Mouse (Mus musculus): Measurements from ENCODE around the gene Gm45140. TPM values are rescaled to one million over a fixed set of nuclear protein-coding genes. Genes with fewer than 3 reads are reported as not detected.

Gene Gm45140
- polyA plus RNA-seq, 1 experiment from 2014 or later = 2.8 TPM

DNA sequence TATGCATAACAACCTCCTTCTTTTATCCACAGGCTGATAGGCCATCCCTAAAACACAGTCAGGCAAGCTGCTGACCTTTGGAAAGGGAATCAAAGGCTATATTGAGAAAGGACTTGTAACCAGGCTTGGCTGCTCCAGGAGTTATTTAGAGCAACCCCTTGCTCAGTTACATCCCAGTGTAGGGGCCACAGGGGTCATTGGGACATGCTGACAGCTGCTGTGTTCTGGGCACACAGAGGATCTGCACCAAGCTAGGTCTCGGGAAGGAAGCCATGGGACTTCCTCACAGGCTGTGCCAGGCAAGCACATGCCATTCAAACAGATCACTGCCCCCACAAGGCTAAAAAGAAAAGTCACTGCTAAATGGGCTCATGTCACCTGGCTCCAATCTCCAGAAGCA is 37.5 kb upstream of the Gm45140 start:
- H3K9ac ChIP-seq (replicated peaks; ENCODE audit: low read depth, low read length) = no peak overlapping the region
- ATAC-seq (ENCODE audit: insufficient number of reproducible peaks, insufficient read depth, low FRiP score, low read depth) = no peak
- no peaks in the 10 kb centered on the region for H3K36me3 ChIP-seq (ENCODE audit: control insufficient read depth, insufficient read depth, low read length)
- H3K4me1 ChIP-seq (ENCODE audit: control insufficient read depth, insufficient read depth, low read length) = no peaks in the 10 kb centered on the region
- 50% methylated on average over 1 of the region's 1 CpGs for WGBS
- H3K27ac ChIP-seq (ENCODE audit: low read length) = no peak overlapping the region
- no peak overlapping the region for H3K4me3 ChIP-seq (ENCODE audit: low read depth, low read length)
- no peaks in the 10 kb centered on the region for H3K27me3 ChIP-seq (ENCODE audit: control insufficient read depth, insufficient read depth, low read length)
- no peaks in the 10 kb centered on the region for H3K9me3 ChIP-seq (ENCODE audit: control insufficient read depth, low read depth, low read length)
- H3K4me2 ChIP-seq (replicated peaks; ENCODE audit: low read depth, low read length) = no peak overlapping the region

DNA sequence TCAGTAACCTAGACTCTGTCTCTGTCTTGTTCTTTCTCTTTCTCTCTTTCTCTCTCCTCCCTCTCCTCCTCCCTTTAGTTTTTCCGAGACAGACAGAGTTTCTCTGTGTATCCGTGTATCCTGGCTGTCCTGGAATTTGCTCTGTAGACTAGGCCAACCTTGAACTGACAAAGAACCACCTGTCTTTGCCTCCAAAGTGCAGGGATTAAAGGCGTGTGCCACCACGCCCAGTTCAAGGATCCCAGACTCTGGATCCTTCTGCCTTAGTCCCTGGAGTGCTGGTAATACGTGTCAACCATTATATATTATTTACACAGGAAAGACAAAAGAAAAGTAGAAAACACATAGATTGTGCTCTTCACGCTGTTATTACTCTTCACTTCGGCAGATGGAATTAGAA is 35.6 kb upstream of the Gm45140 start:
- no peak for ATAC-seq (ENCODE audit: insufficient number of reproducible peaks, insufficient read depth, low FRiP score, low read depth)

GRCm38 (mm10) chr6:87870440-87870839 is 34.8 kb upstream of the Gm45140 start:
- Histone ChIP-seq H3K36me3 (ENCODE audit: control insufficient read depth, insufficient read depth, low read length) (no peaks in the 10 kb centered on the region), H3K4me3 (ENCODE audit: low read depth, low read length) (no peak overlapping the region), H3K4me2 (replicated peaks; ENCODE audit: low read depth, low read length) (no peak overlapping the region), H3K4me1 (ENCODE audit: control insufficient read depth, insufficient read depth, low read length) (no peaks in the 10 kb centered on the region), H3K9ac (replicated peaks; ENCODE audit: low read depth, low read length) (no peak overlapping the region), H3K27ac (ENCODE audit: low read length) (no peak overlapping the region), H3K9me3 (ENCODE audit: control insufficient read depth, low read depth, low read length) (no peaks in the 10 kb centered on the region), H3K27me3 (ENCODE audit: control insufficient read depth, insufficient read depth, low read length) (no peaks in the 10 kb centered on the region)
- no peak for ATAC-seq (ENCODE audit: insufficient number of reproducible peaks, insufficient read depth, low FRiP score, low read depth)
- 37% methylated on average over 1 of the region's 1 CpGs for WGBS

More for the DNA sequence above, 35.6 kb upstream of the Gm45140 start:
- Histone ChIP-seq H3K36me3 (ENCODE audit: control insufficient read depth, insufficient read depth, low read length) (no peaks in the 10 kb centered on the region), H3K27me3 (ENCODE audit: control insufficient read depth, insufficient read depth, low read length) (no peaks in the 10 kb centered on the region), H3K27ac (ENCODE audit: low read length) (no peak overlapping the region), H3K9me3 (ENCODE audit: control insufficient read depth, low read depth, low read length) (no peaks in the 10 kb centered on the region), H3K4me3 (ENCODE audit: low read depth, low read length) (no peak overlapping the region), H3K4me1 (ENCODE audit: control insufficient read depth, insufficient read depth, low read length) (no peaks in the 10 kb centered on the region), H3K4me2 (replicated peaks; ENCODE audit: low read depth, low read length) (no peak overlapping the region), H3K9ac (replicated peaks; ENCODE audit: low read depth, low read length) (no peak overlapping the region)
- WGBS = 74% methylated on average over 7 of the region's 7 CpGs

DNA sequence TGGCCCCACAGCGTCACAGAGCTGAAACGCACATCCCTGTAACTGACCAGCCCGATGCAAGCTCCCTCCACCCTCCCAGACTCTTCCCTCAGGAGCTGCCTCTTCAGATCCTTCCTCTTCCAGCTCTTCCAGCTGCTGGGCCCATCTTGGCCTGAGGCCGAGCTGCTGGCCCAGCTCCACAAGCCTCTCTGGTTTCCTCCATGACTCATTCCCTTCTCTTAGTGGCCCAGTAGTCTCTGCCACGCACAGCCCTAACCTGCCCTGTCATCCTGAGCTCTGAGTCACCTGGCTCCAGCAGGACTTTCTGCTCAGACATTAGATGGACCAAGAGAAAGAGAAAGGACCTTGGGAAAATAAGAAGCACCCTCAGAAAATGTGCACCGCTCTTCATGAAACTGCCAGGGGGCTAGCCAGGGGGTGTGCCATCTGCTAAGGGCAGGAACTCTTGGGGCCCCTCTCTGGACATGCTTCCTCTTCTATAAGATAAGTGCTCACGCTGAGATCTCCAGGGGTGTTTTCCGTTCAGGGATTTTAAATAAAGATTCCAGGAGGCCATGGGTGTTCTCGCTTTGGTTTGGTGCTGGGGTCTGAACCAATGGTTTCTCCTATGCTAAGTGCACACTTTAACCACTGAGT is 33.4 kb upstream of the Gm45140 start:
- Histone ChIP-seq H3K4me1 (ENCODE audit: control insufficient read depth, insufficient read depth, low read length) (no peaks in the 10 kb centered on the region), H3K27ac (ENCODE audit: low read length) (no peak overlapping the region), H3K36me3 (ENCODE audit: control insufficient read depth, insufficient read depth, low read length) (no peaks in the 10 kb centered on the region), H3K9me3 (ENCODE audit: control insufficient read depth, low read depth, low read length) (no peaks in the 10 kb centered on the region), H3K27me3 (ENCODE audit: control insufficient read depth, insufficient read depth, low read length) (no peaks in the 10 kb centered on the region), H3K9ac (replicated peaks; ENCODE audit: low read depth, low read length) (no peak overlapping the region), H3K4me2 (replicated peaks; ENCODE audit: low read depth, low read length) (no peak overlapping the region), H3K4me3 (ENCODE audit: low read depth, low read length) (no peak overlapping the region)
- 75% methylated on average over 9 of the region's 9 CpGs for WGBS
- ATAC-seq (ENCODE audit: insufficient number of reproducible peaks, insufficient read depth, low FRiP score, low read depth) = no peak

- 68% methylated on average over 2 of the region's 2 CpGs for WGBS
- Histone ChIP-seq H3K9me3 (ENCODE audit: control insufficient read depth, low read depth, low read length) (no peaks in the 10 kb centered on the region), H3K4me1 (ENCODE audit: control insufficient read depth, insufficient read depth, low read length) (no peaks in the 10 kb centered on the region), H3K4me3 (ENCODE audit: low read depth, low read length) (no peak overlapping the region), H3K4me2 (replicated peaks; ENCODE audit: low read depth, low read length) (no peak overlapping the region), H3K27ac (ENCODE audit: low read length) (no peak overlapping the region), H3K9ac (replicated peaks; ENCODE audit: low read depth, low read length) (no peak overlapping the region), H3K36me3 (ENCODE audit: control insufficient read depth, insufficient read depth, low read length) (no peaks in the 10 kb centered on the region), H3K27me3 (ENCODE audit: control insufficient read depth, insufficient read depth, low read length) (no peaks in the 10 kb centered on the region)
- ATAC-seq (ENCODE audit: insufficient number of reproducible peaks, insufficient read depth, low FRiP score, low read depth) = no peak
Observed at GRCm38 (mm10) chr6:87867256-87867655, 31.7 kb upstream of the Gm45140 start.

- ATAC-seq (ENCODE audit: insufficient number of reproducible peaks, insufficient read depth, low FRiP score, low read depth) = no peak
- no peaks in the 10 kb centered on the region for H3K27me3 ChIP-seq (ENCODE audit: control insufficient read depth, insufficient read depth, low read length)
- H3K4me1 ChIP-seq (ENCODE audit: control insufficient read depth, insufficient read depth, low read length) = no peaks in the 10 kb centered on the region
- no peaks in the 10 kb centered on the region for H3K36me3 ChIP-seq (ENCODE audit: control insufficient read depth, insufficient read depth, low read length)
- no peaks in the 10 kb centered on the region for H3K9me3 ChIP-seq (ENCODE audit: control insufficient read depth, low read depth, low read length)
- H3K4me3 ChIP-seq (ENCODE audit: low read depth, low read length) = no peak overlapping the region
- 82% methylated on average over 6 of the region's 6 CpGs for WGBS
- H3K27ac ChIP-seq (ENCODE audit: low read length) = no peak overlapping the region
- H3K4me2 ChIP-seq (replicated peaks; ENCODE audit: low read depth, low read length) = no peak overlapping the region
- H3K9ac ChIP-seq (replicated peaks; ENCODE audit: low read depth, low read length) = no peak overlapping the region
Observed at GRCm38 (mm10) chr6:87866211-87866610, 30.6 kb upstream of the Gm45140 start.

DNA sequence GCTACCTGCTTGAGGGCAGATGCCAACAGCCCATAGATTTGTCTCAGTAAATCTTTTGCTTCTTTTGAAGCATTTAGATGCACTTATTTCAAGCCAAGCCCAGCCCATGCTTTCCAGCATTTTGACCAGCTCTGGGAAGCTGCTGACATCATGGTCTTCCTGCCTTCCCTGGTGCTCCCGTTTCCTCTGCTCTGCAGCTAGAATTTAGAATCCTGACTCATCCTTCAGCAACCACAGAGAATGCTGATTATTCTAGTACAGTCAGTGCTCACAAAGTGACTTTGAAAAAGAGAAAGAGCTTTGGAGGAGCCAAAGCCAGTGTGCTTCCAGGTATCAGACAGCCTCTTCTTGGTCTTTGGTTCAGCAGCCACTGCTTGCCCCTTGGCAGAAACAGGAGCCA is 21.5 kb upstream of the Gm45140 start:
- H3K4me2 ChIP-seq (replicated peaks; ENCODE audit: low read depth, low read length) = no peak overlapping the region
- H3K27me3 ChIP-seq (ENCODE audit: control insufficient read depth, insufficient read depth, low read length) = no peaks in the 10 kb centered on the region
- no peak for ATAC-seq (ENCODE audit: insufficient number of reproducible peaks, insufficient read depth, low FRiP score, low read depth)
- WGBS = 57% methylated on average over 1 of the region's 1 CpGs
- H3K9me3 ChIP-seq (ENCODE audit: control insufficient read depth, low read depth, low read length) = no peaks in the 10 kb centered on the region
- H3K27ac ChIP-seq (ENCODE audit: low read length) = no peak overlapping the region
- H3K36me3 ChIP-seq (ENCODE audit: control insufficient read depth, insufficient read depth, low read length) = no peaks in the 10 kb centered on the region
- H3K4me1 ChIP-seq (ENCODE audit: control insufficient read depth, insufficient read depth, low read length) = no peaks in the 10 kb centered on the region
- no peak overlapping the region for H3K9ac ChIP-seq (replicated peaks; ENCODE audit: low read depth, low read length)
- no peak overlapping the region for H3K4me3 ChIP-seq (ENCODE audit: low read depth, low read length)

DNA sequence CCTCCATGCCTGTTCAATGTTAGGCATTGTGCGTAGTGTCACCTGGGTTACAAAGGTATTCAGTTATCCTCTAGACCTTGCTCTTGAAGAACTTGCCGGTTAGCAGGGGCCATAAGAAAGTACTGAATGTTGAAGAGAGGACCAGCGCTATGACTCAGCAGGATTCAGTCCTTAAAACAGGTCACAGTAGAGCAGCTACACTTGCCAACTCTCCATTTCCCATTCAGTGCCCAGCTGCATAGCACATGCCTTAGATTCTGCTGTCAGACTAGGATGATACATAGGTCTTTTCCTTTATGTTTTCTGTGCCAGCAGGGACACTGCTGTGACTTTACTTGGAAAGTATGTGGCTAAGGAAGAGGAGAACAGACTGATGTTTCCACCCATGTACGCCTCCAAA is 17.9 kb upstream of the Gm45140 start:
- H3K9ac ChIP-seq (replicated peaks; ENCODE audit: low read depth, low read length) = no peak overlapping the region
- no peaks in the 10 kb centered on the region for H3K9me3 ChIP-seq (ENCODE audit: control insufficient read depth, low read depth, low read length)
- no peak overlapping the region for H3K4me3 ChIP-seq (ENCODE audit: low read depth, low read length)
- peaks cover 9% of the 10 kb centered on the region for H3K4me1 ChIP-seq (ENCODE audit: control insufficient read depth, insufficient read depth, low read length)
- no peak for ATAC-seq (ENCODE audit: insufficient number of reproducible peaks, insufficient read depth, low FRiP score, low read depth)
- H3K27me3 ChIP-seq (ENCODE audit: control insufficient read depth, insufficient read depth, low read length) = no peaks in the 10 kb centered on the region
- WGBS = 76% methylated on average over 4 of the region's 4 CpGs
- H3K36me3 ChIP-seq (ENCODE audit: control insufficient read depth, insufficient read depth, low read length) = peaks cover under 1% of the 10 kb centered on the region; the same call in 1 of the 2 replicates
- no peak overlapping the region for H3K27ac ChIP-seq (ENCODE audit: low read length)
- H3K4me2 ChIP-seq (replicated peaks; ENCODE audit: low read depth, low read length) = no peak overlapping the region

GRCm38 (mm10) chr6:87851871-87852270 is 16.3 kb upstream of the Gm45140 start:
- Histone ChIP-seq H3K36me3 (ENCODE audit: control insufficient read depth, insufficient read depth, low read length) (peaks cover 9% of the 10 kb centered on the region; the same call in 1 of the 2 replicates), H3K4me1 (ENCODE audit: control insufficient read depth, insufficient read depth, low read length) (peaks cover 20% of the 10 kb centered on the region), H3K4me3 (ENCODE audit: low read depth, low read length) (no peak overlapping the region), H3K27me3 (ENCODE audit: control insufficient read depth, insufficient read depth, low read length) (no peaks in the 10 kb centered on the region), H3K9ac (replicated peaks; ENCODE audit: low read depth, low read length) (no peak overlapping the region), H3K27ac (ENCODE audit: low read length) (no peak overlapping the region), H3K4me2 (replicated peaks; ENCODE audit: low read depth, low read length) (no peak overlapping the region; the same call in 1 of the 2 replicates), H3K9me3 (ENCODE audit: control insufficient read depth, low read depth, low read length) (no peaks in the 10 kb centered on the region)
- 85% methylated on average over 6 of the region's 6 CpGs for WGBS
- ATAC-seq (ENCODE audit: insufficient number of reproducible peaks, insufficient read depth, low FRiP score, low read depth) = no peak

Data from stomach, embryonic 14.5 days (tissue).